ENCODE assay signal across 8 mouse cellular contexts in genomic region chr7:140855181-140855580, GRCm38 (mm10). TPM values are rescaled to one million over a fixed set of nuclear protein-coding genes. Genes with fewer than 3 reads are reported as not detected.
DNase-seq lines count a peak whose midpoint lies in the region; ATAC-seq and TF ChIP-seq lines count a peak whose summit lies in the region.

No protein-coding gene starts in this region.

- H3K4me2 ChIP-seq in heart, embryonic 15.5 days = peak overlapping the region; percentile 95

- ATAC-seq in heart, embryonic 15.5 days (replicated peaks; ENCODE audit: insufficient number of reproducible peaks, insufficient read depth, low FRiP score, low read depth) = no peak
- ATAC-seq in G1E (ENCODE audit: extremely low read depth, insufficient number of reproducible peaks, low FRiP score, poor library complexity, severe bottlenecking) = no peak

- no peaks in the 10 kb centered on the region for H3K27me3 ChIP-seq in heart, embryonic 15.5 days
- no peaks in the 10 kb centered on the region for H3K27me3 ChIP-seq in G1E (ENCODE audit: insufficient read depth, low read length)
- no peaks in the 10 kb centered on the region for H3K27me3 ChIP-seq in hindbrain, embryonic 10.5 days (ENCODE audit: insufficient read depth, poor library complexity, severe bottlenecking)

- H3K27ac ChIP-seq in heart, embryonic 15.5 days = peak overlapping the region; percentile 95; the same call in 1 of the 2 replicates
- H3K27ac ChIP-seq in hindbrain, embryonic 10.5 days = no peak overlapping the region
- H3K27ac ChIP-seq in macrophage = peak overlapping the region; percentile 91

- peaks cover 32% of the 10 kb centered on the region for H3K4me1 ChIP-seq in heart, embryonic 15.5 days (replicated peaks)
- H3K4me1 ChIP-seq in G1E (ENCODE audit: insufficient read depth, low read depth, low read length) = peaks cover 70% of the 10 kb centered on the region
- H3K4me1 ChIP-seq in hindbrain, embryonic 10.5 days (replicated peaks) = peaks cover 30% of the 10 kb centered on the region

- peak overlapping the region; percentile 97 for H3K4me3 ChIP-seq in heart, embryonic 15.5 days
- H3K4me3 ChIP-seq in G1E (ENCODE audit: low read depth, low read length) (peak overlapping the region; percentile 95), macrophage (ENCODE audit: inconsistent target) (peak overlapping the region; percentile 90)
- peak overlapping the region; percentile 74 for H3K4me3 ChIP-seq in hindbrain, embryonic 10.5 days

- no peak for TF ChIP-seq CTCF in G1E (IDR thresholded peaks at IDR 0.05; ENCODE audit: low read depth, low read length)

- H3K36me3 ChIP-seq in heart, embryonic 15.5 days = peaks cover 45% of the 10 kb centered on the region
- H3K36me3 ChIP-seq in G1E (replicated peaks) (peaks cover 74% of the 10 kb centered on the region), macrophage (ENCODE audit: inconsistent target) (peaks cover 32% of the 10 kb centered on the region)
- peaks cover 56% of the 10 kb centered on the region for H3K36me3 ChIP-seq in hindbrain, embryonic 10.5 days

- 70% methylated on average over 9 of the region's 9 CpGs for WGBS in heart, embryonic 15.5 days
- 76% methylated on average over 9 of the region's 9 CpGs for WGBS in hindbrain, embryonic 10.5 days
- WGBS in macrophage (ENCODE audit: missing documents) = 65% methylated on average over 8 of the region's 9 CpGs

- no peaks in the 10 kb centered on the region for H3K9me3 ChIP-seq in heart, embryonic 15.5 days (replicated peaks)
- H3K9me3 ChIP-seq in G1E (replicated peaks) = no peaks in the 10 kb centered on the region
- H3K9me3 ChIP-seq in hindbrain, embryonic 10.5 days = no peaks in the 10 kb centered on the region

- no peak for DNase-seq in heart, postnatal 4 days
- DNase-seq in G1E (ENCODE audit: low spot score) = no peak
- DNase-seq in hindbrain, embryonic 10.5 days (ENCODE audit: low spot score) = no peak
- no peak for DNase-seq in adrenal gland, postnatal 25 days
- no peak for DNase-seq in gastrocnemius, adult 18-20 months (ENCODE audit: low spot score)
- no peak for DNase-seq in natural killer cell, adult 2 months (ENCODE audit: low spot score in 2 of 2)

- H3K79me2 ChIP-seq in macrophage (ENCODE audit: inconsistent target) = peaks cover 66% of the 10 kb centered on the region

- H3K9ac ChIP-seq in heart, embryonic 15.5 days = peak overlapping the region; percentile 95

RNA-seq across cellular contexts. Expression of gene Gm45785, which starts 0.9 kb away (rescaled TPM):
- not detected in 2 replicates for polyA plus RNA-seq in heart, embryonic 15.5 days (2015; fragmentation: Nextera tagmentation; extraction: Ambion mirVana)
- under 1 TPM in 1 of 2 experiments, not detected in 1; 0.29 TPM for total RNA-seq in heart, postnatal 4 days (2021)
- total RNA-seq in G1E (2014; fragmentation: Nextera tagmentation) = not detected in 2 replicates
- total RNA-seq in G1E (2017) = 0.17 and 1.8 TPM in 2 replicates
- 1.3 and 2.1 TPM in 2 replicates for polyA plus RNA-seq in G1E (2012)
- not detected in 2 replicates for polyA plus RNA-seq in hindbrain, embryonic 10.5 days (2016; fragmentation: Nextera tagmentation; extraction: Ambion mirVana)
- 1 to 10 TPM in 1 of 26 experiments, under 1 TPM in 1, not detected in 24; 0.82 to 2.4 TPM for total RNA-seq in macrophage (2018; cell fraction: chromatin; rRNA removed)
- total RNA-seq in macrophage (2018; cell fraction: cytosol; rRNA removed) = not detected
- total RNA-seq in macrophage (2018; cell fraction: nucleus; rRNA removed) = not detected
- not detected in 3 replicates for polyA plus RNA-seq in macrophage (2018)
- total RNA-seq in adrenal gland, postnatal 25 days (2021) = 1.5 TPM in 1 of 2 replicates, not detected in the other
- total RNA-seq in gastrocnemius, adult 18-20 months (2021) = not detected

RNA-seq across cellular contexts. Expression of gene Ric8a, which starts 1.6 kb away (rescaled TPM):
- 36.0 and 47.3 TPM in 2 replicates for polyA plus RNA-seq in heart, embryonic 15.5 days (2015; fragmentation: Nextera tagmentation; extraction: Ambion mirVana)
- 10 to 100 TPM; 25.2 to 32.3 TPM for total RNA-seq in heart, postnatal 4 days (2021)
- total RNA-seq in G1E (2014; fragmentation: Nextera tagmentation) (19.9 and 29.5 TPM in 2 replicates), G1E (2017) (21.1 and 27.9 TPM in 2 replicates)
- polyA plus RNA-seq in G1E (2012) (27.9 and 28.4 TPM in 2 replicates), macrophage (2018) (18.7 to 48.4 TPM (median 41.3 TPM) in 3 replicates)
- polyA plus RNA-seq in hindbrain, embryonic 10.5 days (2016; fragmentation: Nextera tagmentation; extraction: Ambion mirVana) = 67.0 and 81.7 TPM in 2 replicates
- 100 to 1,000 TPM in 17 of 26 experiments, 10 to 100 TPM in 9; 39.0 to 216 (median 118) TPM for total RNA-seq in macrophage (2018; cell fraction: chromatin; rRNA removed)
- 10 to 100 TPM; 31.5 to 61.1 (median 40.2) TPM for total RNA-seq in macrophage (2018; cell fraction: cytosol; rRNA removed)
- total RNA-seq in macrophage (2018; cell fraction: nucleus; rRNA removed) = 100 to 1,000 TPM in 7 of 26 experiments, 10 to 100 TPM in 19; 43.7 to 186 (median 83.1) TPM
- total RNA-seq in adrenal gland, postnatal 25 days (2021) = 53.8 and 68.7 TPM in 2 replicates
- total RNA-seq in gastrocnemius, adult 18-20 months (2021) = 10 to 100 TPM; 11.9 to 13.7 TPM

RNA-seq across cellular contexts. Expression of gene Bet1l, which starts 2.2 kb away (rescaled TPM):
- 30.2 and 31.9 TPM in 2 replicates for polyA plus RNA-seq in heart, embryonic 15.5 days (2015; fragmentation: Nextera tagmentation; extraction: Ambion mirVana)
- total RNA-seq in heart, postnatal 4 days (2021) = 10 to 100 TPM; 13.5 to 15.9 TPM
- 8.4 and 10.1 TPM in 2 replicates for total RNA-seq in G1E (2014; fragmentation: Nextera tagmentation)
- 13.1 and 16.1 TPM in 2 replicates for total RNA-seq in G1E (2017)
- polyA plus RNA-seq in G1E (2012) = 3.5 and 5.2 TPM in 2 replicates
- polyA plus RNA-seq in hindbrain, embryonic 10.5 days (2016; fragmentation: Nextera tagmentation; extraction: Ambion mirVana) = 20.9 and 28.8 TPM in 2 replicates
- total RNA-seq in macrophage (2018; cell fraction: chromatin; rRNA removed) = 10 to 100 TPM in 25 of 26 experiments, 1 to 10 TPM in 1; 9.6 to 47.6 (median 33.2) TPM
- total RNA-seq in macrophage (2018; cell fraction: cytosol; rRNA removed) = 10 to 100 TPM in 23 of 26 experiments, 1 to 10 TPM in 3; 8.5 to 22.0 (median 15.2) TPM
- 10 to 100 TPM; 10.3 to 41.1 (median 23.3) TPM for total RNA-seq in macrophage (2018; cell fraction: nucleus; rRNA removed)
- 8.0 to 19.0 TPM (median 14.4 TPM) in 3 replicates for polyA plus RNA-seq in macrophage (2018)
- total RNA-seq in adrenal gland, postnatal 25 days (2021) = 37.2 and 44.1 TPM in 2 replicates
- 1 to 10 TPM; 5.0 to 6.1 TPM for total RNA-seq in gastrocnemius, adult 18-20 months (2021)

RNA-seq across cellular contexts. Expression of gene Odf3, which starts 7.6 kb away (rescaled TPM):
- not detected in 2 replicates for polyA plus RNA-seq in heart, embryonic 15.5 days (2015; fragmentation: Nextera tagmentation; extraction: Ambion mirVana)
- total RNA-seq in heart, postnatal 4 days (2021) = not detected
- total RNA-seq in G1E (2014; fragmentation: Nextera tagmentation) = not detected in 2 replicates
- 0.11 and 0.17 TPM in 2 replicates for total RNA-seq in G1E (2017)
- polyA plus RNA-seq in G1E (2012) = not detected in 2 replicates
- not detected in 2 replicates for polyA plus RNA-seq in hindbrain, embryonic 10.5 days (2016; fragmentation: Nextera tagmentation; extraction: Ambion mirVana)
- total RNA-seq in macrophage (2018; cell fraction: chromatin; rRNA removed) = not detected
- not detected for total RNA-seq in macrophage (2018; cell fraction: cytosol; rRNA removed)
- not detected for total RNA-seq in macrophage (2018; cell fraction: nucleus; rRNA removed)
- not detected in 3 replicates for polyA plus RNA-seq in macrophage (2018)
- total RNA-seq in adrenal gland, postnatal 25 days (2021) = 0.62 TPM in 1 of 2 replicates, not detected in the other
- not detected for total RNA-seq in gastrocnemius, adult 18-20 months (2021)

RNA-seq across cellular contexts. Expression of gene Scgb1c1, which starts 9.8 kb away (rescaled TPM):
- 0.36 TPM in 1 of 2 replicates, not detected in the other for polyA plus RNA-seq in heart, embryonic 15.5 days (2015; fragmentation: Nextera tagmentation; extraction: Ambion mirVana)
- total RNA-seq in heart, postnatal 4 days (2021) = 10 to 100 TPM in 1 of 2 experiments, 1 to 10 TPM in 1; 9.7 to 10.6 TPM
- total RNA-seq in G1E (2014; fragmentation: Nextera tagmentation) (not detected in 2 replicates), G1E (2017) (not detected in 2 replicates)
- polyA plus RNA-seq in G1E (2012) (not detected in 2 replicates), macrophage (2018) (not detected in 3 replicates)
- not detected in 2 replicates for polyA plus RNA-seq in hindbrain, embryonic 10.5 days (2016; fragmentation: Nextera tagmentation; extraction: Ambion mirVana)
- not detected for total RNA-seq in macrophage (2018; cell fraction: chromatin; rRNA removed)
- total RNA-seq in macrophage (2018; cell fraction: cytosol; rRNA removed) = not detected
- not detected for total RNA-seq in macrophage (2018; cell fraction: nucleus; rRNA removed)
- total RNA-seq in adrenal gland, postnatal 25 days (2021) = not detected in 2 replicates
- total RNA-seq in gastrocnemius, adult 18-20 months (2021) = not detected
